Mouse (Mus musculus): ENCODE data around the gene Engase. TPM values are rescaled to one million over a fixed set of nuclear protein-coding genes. Genes with fewer than 3 reads are reported as not detected.

Engase gene
- polyA plus RNA-seq, 1 experiment from 2014 or later, result 5.6 TPM

DNA sequence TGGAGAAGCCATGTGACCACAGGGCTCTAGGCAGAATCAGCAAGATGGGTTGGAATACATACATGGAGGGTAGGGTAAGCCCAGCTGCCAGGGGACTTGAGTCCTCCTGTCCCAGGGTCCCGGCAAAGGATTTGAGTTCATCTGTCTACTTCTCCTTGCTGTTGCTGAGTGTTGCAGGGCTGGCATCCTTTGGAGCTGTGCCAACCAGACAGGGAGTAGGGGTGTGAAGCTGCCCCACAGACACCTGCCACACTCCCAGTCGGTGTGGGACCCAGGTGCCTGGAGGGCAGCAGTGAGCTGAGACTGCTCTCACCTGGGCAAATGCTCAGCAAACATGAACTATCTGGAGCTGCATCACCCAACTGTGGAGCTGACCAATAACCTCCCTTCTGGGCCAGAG is 44.3 kb downstream of the Engase start:
- H3K27ac ChIP-seq (ENCODE audit: low read depth), result no peak overlapping the region
- H3K36me3 ChIP-seq (replicated peaks; ENCODE audit: insufficient read depth, low read length), result no peaks in the 10 kb centered on the region
- H3K4me1 ChIP-seq (ENCODE audit: insufficient read depth), result no peaks in the 10 kb centered on the region
- H3K4me3 ChIP-seq (ENCODE audit: low read depth, low read length), result no peak overlapping the region
- no peaks in the 10 kb centered on the region for H3K9me3 ChIP-seq (ENCODE audit: low read length)
- 75% methylated on average over 2 of the region's 2 CpGs for WGBS (ENCODE audit: insufficient replicate concordance)
- no peak for ATAC-seq
- DNase-seq, result no peak
- H3K9ac ChIP-seq (replicated peaks), result no peak overlapping the region
- no peaks in the 10 kb centered on the region for H3K27me3 ChIP-seq (ENCODE audit: insufficient read depth, low read length)
- TF ChIP-seq EP300 (IDR thresholded peaks at IDR 0.05; ENCODE audit: low read depth) (no peak), CTCF (IDR thresholded peaks at IDR 0.05; ENCODE audit: low read depth) (no peak)
- H3K4me2 ChIP-seq (ENCODE audit: low read depth, low read length), result no peak overlapping the region

DNA sequence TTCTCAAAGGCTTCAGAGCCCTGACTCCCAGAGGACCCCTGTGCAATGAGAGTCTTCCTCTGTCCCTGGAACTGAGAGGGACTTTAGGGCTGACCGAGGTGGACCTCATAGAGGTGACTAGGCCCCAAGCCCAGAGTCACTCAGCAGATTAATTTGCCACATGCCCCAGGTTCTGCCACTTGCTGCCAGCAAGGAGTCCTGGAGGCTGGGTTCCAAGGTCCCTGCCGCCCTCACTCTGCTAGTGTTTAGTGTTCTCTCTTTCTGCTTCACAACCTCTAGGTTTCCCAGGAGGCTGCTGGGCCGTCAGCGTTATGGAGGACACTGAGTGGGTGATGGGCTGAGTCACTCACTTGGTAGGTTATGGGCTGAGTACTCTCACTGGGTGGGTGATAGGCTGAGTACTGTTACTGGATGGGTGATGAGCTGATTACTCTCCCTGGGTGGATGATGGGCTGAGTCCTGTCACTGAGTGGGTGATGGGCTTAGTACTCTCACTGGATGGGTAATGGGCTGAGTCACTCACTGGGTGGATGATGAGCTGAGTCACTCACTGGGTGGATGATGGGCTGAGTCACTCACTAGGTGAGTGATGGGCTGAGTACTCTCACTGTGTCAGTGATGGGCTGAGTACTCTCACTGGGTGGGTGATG is 47.0 kb downstream of the Engase start:
- TF ChIP-seq EP300 (IDR thresholded peaks at IDR 0.05; ENCODE audit: low read depth) (no peak), CTCF (IDR thresholded peaks at IDR 0.05; ENCODE audit: low read depth) (no peak)
- Histone ChIP-seq H3K9ac (replicated peaks) (no peak overlapping the region), H3K36me3 (replicated peaks; ENCODE audit: insufficient read depth, low read length) (no peaks in the 10 kb centered on the region), H3K27ac (ENCODE audit: low read depth) (no peak overlapping the region), H3K4me3 (ENCODE audit: low read depth, low read length) (no peak overlapping the region), H3K27me3 (ENCODE audit: insufficient read depth, low read length) (no peaks in the 10 kb centered on the region), H3K4me1 (ENCODE audit: insufficient read depth) (no peaks in the 10 kb centered on the region), H3K4me2 (ENCODE audit: low read depth, low read length) (no peak overlapping the region), H3K9me3 (ENCODE audit: low read length) (no peaks in the 10 kb centered on the region)
- DNase-seq (no peak), ATAC-seq (no peak)
- WGBS (ENCODE audit: insufficient replicate concordance), result 68% methylated on average over 4 of the region's 4 CpGs

DNA sequence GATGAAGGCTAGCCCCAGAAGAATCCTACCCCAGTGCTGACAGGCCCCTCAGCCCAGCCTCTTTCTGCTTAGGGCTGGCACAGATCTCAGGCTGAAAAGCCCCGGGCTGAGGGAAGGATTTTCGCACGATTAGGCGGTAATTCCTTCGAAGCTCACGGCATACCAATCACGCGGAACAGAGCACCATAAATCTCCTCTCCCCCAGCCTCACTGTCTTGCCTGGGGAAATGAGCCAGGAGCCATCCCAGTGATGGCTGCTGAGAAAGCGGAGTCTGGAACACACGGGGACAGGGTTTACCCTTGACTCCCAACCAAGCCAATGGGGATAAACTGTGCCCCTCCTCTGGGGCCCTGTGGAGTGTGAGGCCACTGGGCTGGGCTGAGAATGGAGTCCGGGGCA is 48.4 kb downstream of the Engase start:
- WGBS (ENCODE audit: insufficient replicate concordance), result 74% methylated on average over 11 of the region's 11 CpGs
- DNase-seq (no peak), ATAC-seq (no peak)
- Histone ChIP-seq H3K27ac (ENCODE audit: low read depth) (no peak overlapping the region), H3K27me3 (ENCODE audit: insufficient read depth, low read length) (no peaks in the 10 kb centered on the region), H3K4me2 (ENCODE audit: low read depth, low read length) (no peak overlapping the region), H3K9ac (replicated peaks) (no peak overlapping the region), H3K9me3 (ENCODE audit: low read length) (no peaks in the 10 kb centered on the region), H3K4me3 (ENCODE audit: low read depth, low read length) (no peak overlapping the region), H3K36me3 (replicated peaks; ENCODE audit: insufficient read depth, low read length) (no peaks in the 10 kb centered on the region), H3K4me1 (ENCODE audit: insufficient read depth) (no peaks in the 10 kb centered on the region)
- TF ChIP-seq CTCF (IDR thresholded peaks at IDR 0.05; ENCODE audit: low read depth) (no peak), EP300 (IDR thresholded peaks at IDR 0.05; ENCODE audit: low read depth) (no peak)

DNA sequence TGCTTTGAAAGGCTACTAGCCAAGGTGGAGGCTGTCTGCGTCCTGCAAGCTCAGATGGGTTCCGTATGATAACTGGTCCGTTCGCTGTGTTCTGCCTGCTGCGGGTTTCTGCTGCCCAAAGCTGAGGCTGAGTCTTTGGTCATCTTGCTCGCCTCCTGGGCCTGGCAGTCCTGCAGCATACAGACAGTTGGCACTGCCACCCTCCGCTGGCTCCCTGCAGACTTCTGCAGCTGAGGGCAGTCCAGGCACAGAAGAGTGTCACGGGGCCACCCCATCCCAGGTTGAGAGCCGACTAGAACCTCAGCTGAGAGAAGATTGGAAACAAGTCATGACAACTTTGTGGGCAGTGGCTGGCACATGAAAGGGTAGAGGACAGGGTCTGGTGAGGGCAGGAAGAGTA is 52.1 kb downstream of the Engase start:
- Histone ChIP-seq H3K36me3 (replicated peaks; ENCODE audit: insufficient read depth, low read length) (no peaks in the 10 kb centered on the region), H3K4me1 (ENCODE audit: insufficient read depth) (no peaks in the 10 kb centered on the region), H3K27me3 (ENCODE audit: insufficient read depth, low read length) (no peaks in the 10 kb centered on the region), H3K9me3 (ENCODE audit: low read length) (no peaks in the 10 kb centered on the region), H3K9ac (replicated peaks) (no peak overlapping the region), H3K27ac (ENCODE audit: low read depth) (no peak overlapping the region), H3K4me2 (ENCODE audit: low read depth, low read length) (no peak overlapping the region), H3K4me3 (ENCODE audit: low read depth, low read length) (no peak overlapping the region)
- ATAC-seq (no peak), DNase-seq (no peak)
- 79% methylated on average over 9 of the region's 9 CpGs for WGBS (ENCODE audit: insufficient replicate concordance)
- TF ChIP-seq CTCF (IDR thresholded peaks at IDR 0.05; ENCODE audit: low read depth) (no peak), EP300 (IDR thresholded peaks at IDR 0.05; ENCODE audit: low read depth) (no peak)

DNA sequence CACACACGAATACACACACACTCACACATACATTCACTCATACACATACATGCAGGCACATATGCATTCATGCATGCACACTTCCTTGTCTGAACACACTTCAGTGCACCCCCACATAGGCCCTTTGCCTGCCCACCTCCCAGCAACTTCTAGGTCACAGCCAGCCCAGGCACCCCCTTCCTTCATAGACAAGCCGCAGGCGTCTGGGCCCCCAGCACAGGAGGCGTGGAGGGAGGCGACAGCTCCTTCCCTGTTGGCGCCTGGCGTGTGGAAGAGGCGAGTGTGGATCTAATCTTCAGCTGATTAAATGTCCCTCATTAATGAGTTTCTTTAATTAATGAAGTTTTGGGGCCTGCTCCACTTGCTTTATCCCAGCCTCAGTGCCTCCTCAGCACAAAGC is 53.7 kb downstream of the Engase start:
- no peaks in the 10 kb centered on the region for H3K36me3 ChIP-seq (replicated peaks; ENCODE audit: insufficient read depth, low read length)
- H3K4me1 ChIP-seq (ENCODE audit: insufficient read depth), result no peaks in the 10 kb centered on the region
- H3K4me2 ChIP-seq (ENCODE audit: low read depth, low read length), result no peak overlapping the region
- no peaks in the 10 kb centered on the region for H3K27me3 ChIP-seq (ENCODE audit: insufficient read depth, low read length)
- no peaks in the 10 kb centered on the region for H3K9me3 ChIP-seq (ENCODE audit: low read length)
- DNase-seq, result no peak
- no peak overlapping the region for H3K9ac ChIP-seq (replicated peaks)
- WGBS (ENCODE audit: insufficient replicate concordance), result 77% methylated on average over 8 of the region's 8 CpGs
- H3K4me3 ChIP-seq (ENCODE audit: low read depth, low read length), result no peak overlapping the region
- TF ChIP-seq CTCF (IDR thresholded peaks at IDR 0.05; ENCODE audit: low read depth) (no peak), EP300 (IDR thresholded peaks at IDR 0.05; ENCODE audit: low read depth) (no peak)
- no peak for ATAC-seq
- H3K27ac ChIP-seq (ENCODE audit: low read depth), result no peak overlapping the region

DNA sequence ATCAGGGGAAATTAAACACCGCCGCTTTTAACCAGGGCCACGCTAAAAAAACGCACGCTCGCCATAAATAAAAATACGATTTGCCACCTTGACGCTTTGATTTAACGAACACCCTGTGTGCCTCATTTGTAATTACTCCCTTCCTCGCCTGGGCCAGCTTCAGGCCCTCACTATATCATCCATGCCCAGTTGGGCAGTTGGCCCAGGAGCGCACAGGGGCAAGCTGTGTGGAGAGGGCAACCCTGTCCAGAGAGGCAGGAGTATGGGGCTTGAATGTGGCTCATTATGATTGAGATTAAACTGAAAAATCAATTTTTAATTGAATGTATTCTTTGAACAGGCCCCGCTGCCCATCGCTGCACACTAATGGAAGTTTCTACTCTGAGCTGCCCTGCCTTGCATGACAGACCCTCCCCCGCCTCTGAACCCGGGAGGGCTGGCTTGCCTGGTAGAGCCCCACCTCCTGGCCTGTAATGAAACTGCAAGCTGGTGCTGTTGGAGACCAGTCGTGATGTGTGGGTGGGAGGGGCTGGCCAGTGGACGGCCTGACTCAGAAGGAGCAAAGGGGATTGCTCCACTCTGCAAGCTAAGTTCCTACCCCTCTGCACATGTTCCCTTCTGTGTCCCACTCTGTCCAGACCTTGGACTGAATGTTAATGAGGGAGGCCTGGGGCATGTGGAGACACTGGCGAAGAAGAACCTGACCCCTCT is 57.9 kb downstream of the Engase start:
- no peaks in the 10 kb centered on the region for H3K36me3 ChIP-seq (replicated peaks; ENCODE audit: insufficient read depth, low read length)
- H3K4me3 ChIP-seq (ENCODE audit: low read depth, low read length), result no peak overlapping the region
- 32% methylated on average over 18 of the region's 18 CpGs for WGBS (ENCODE audit: insufficient replicate concordance)
- H3K4me1 ChIP-seq (ENCODE audit: insufficient read depth), result no peaks in the 10 kb centered on the region
- no peak overlapping the region for H3K4me2 ChIP-seq (ENCODE audit: low read depth, low read length)
- ATAC-seq, result no peak
- no peak overlapping the region for H3K27ac ChIP-seq (ENCODE audit: low read depth)
- TF ChIP-seq CTCF (IDR thresholded peaks at IDR 0.05; ENCODE audit: low read depth) (peak; percentile 62), EP300 (IDR thresholded peaks at IDR 0.05; ENCODE audit: low read depth) (no peak)
- no peaks in the 10 kb centered on the region for H3K27me3 ChIP-seq (ENCODE audit: insufficient read depth, low read length)
- H3K9me3 ChIP-seq (ENCODE audit: low read length), result no peaks in the 10 kb centered on the region
- peak; percentile 42 for DNase-seq
- no peak overlapping the region for H3K9ac ChIP-seq (replicated peaks)

Data from liver, postnatal 0 days (tissue).